Mouse (Mus musculus) kidney, adult 8-10 months (tissue): ENCODE measurements around the gene Ndufs1.
"Not testable (repeated sequence)": the region's sequence is repeated elsewhere in the genome, so short reads cannot be mapped to it uniquely, and the experiment has no call there.

Experiments
- DNase-seq, 2 experiments: peaks; one replicate each; pipeline ENCODE4 v3.0.0; 2022

Ndufs1 gene

GRCm38 (mm10) chr1:63176604-63177421 lies at the start of gene Ndufs1, which contains the start of gene Eef1b2:
TSS of gene Ndufs1 (minus strand) at chr1:63176833.
TSS of gene Eef1b2 (plus strand) at chr1:63176825.
- peak; percentile 98 to 99 for DNase-seq

- no peak for DNase-seq
Measured at GRCm38 (mm10) chr1:63225890-63226289, 49.3 kb upstream of the Ndufs1 start.

GRCm38 (mm10) chr1:63225009-63225408 lies 48.4 kb upstream of the Ndufs1 start:
- no peak for DNase-seq

- DNase-seq, result no peak
Measured at GRCm38 (mm10) chr1:63219277-63219676, 42.6 kb upstream of the Ndufs1 start.

GRCm38 (mm10) chr1:63214631-63215030 lies 38.0 kb upstream of the Ndufs1 start:
- DNase-seq, result no peak

- DNase-seq, result no peak
Measured at GRCm38 (mm10) chr1:63214271-63214558, 37.6 kb upstream of the Ndufs1 start, which contains the start of gene Gpr1. TSS of gene Gpr1 (minus strand) at chr1:63214543.

- no peak for DNase-seq
Measured at GRCm38 (mm10) chr1:63213478-63214270, 37.0 kb upstream of the Ndufs1 start.

- no peak for DNase-seq
Measured at GRCm38 (mm10) chr1:63209861-63210529, 33.4 kb upstream of the Ndufs1 start.

GRCm38 (mm10) chr1:63207607-63208006 lies 31.0 kb upstream of the Ndufs1 start:
- DNase-seq, result no peak

GRCm38 (mm10) chr1:63204660-63205394 lies 28.2 kb upstream of the Ndufs1 start:
- DNase-seq, result no peak

- no peak for DNase-seq
Measured at GRCm38 (mm10) chr1:63203950-63204659, 27.5 kb upstream of the Ndufs1 start.

GRCm38 (mm10) chr1:63203471-63203870 lies 26.8 kb upstream of the Ndufs1 start:
- no peak for DNase-seq

GRCm38 (mm10) chr1:63201672-63202071 lies 25.0 kb upstream of the Ndufs1 start:
- no peak for DNase-seq

- no peak for DNase-seq
Measured at GRCm38 (mm10) chr1:63200322-63200721, 23.7 kb upstream of the Ndufs1 start.

- no peak for DNase-seq
Measured at GRCm38 (mm10) chr1:63199387-63199786, 22.8 kb upstream of the Ndufs1 start.

GRCm38 (mm10) chr1:63195848-63196512 lies 19.3 kb upstream of the Ndufs1 start:
- no peak for DNase-seq

GRCm38 (mm10) chr1:63192306-63193065 lies 15.9 kb upstream of the Ndufs1 start:
- DNase-seq, result peak in 1 of 2 experiments; percentile 17

GRCm38 (mm10) chr1:63190851-63191250 lies 14.2 kb upstream of the Ndufs1 start:
- DNase-seq, result peak; percentile 8 to 28

GRCm38 (mm10) chr1:63188536-63188935 lies 11.9 kb upstream of the Ndufs1 start:
- DNase-seq, result peak in 1 of 2 experiments; percentile 19

- not testable (repeated sequence) for DNase-seq
Measured at GRCm38 (mm10) chr1:63185430-63185829, 8.8 kb upstream of the Ndufs1 start.
